Mouse (Mus musculus): ENCODE measurements around the gene Myo5c.
A peak's percentile ranks its signal among the peaks of the same experiment; 100 is the strongest.

Gene Myo5c

GRCm38 (mm10) chr9:75275051-75275450 lies 43.2 kb downstream of the Myo5c start:
- DNase-seq (ENCODE audit: low read depth, low spot score) = no peak

GRCm38 (mm10) chr9:75280814-75281213 lies 49.0 kb downstream of the Myo5c start:
- peak; percentile 45 for DNase-seq (ENCODE audit: low read depth, low spot score)

- DNase-seq (ENCODE audit: low read depth, low spot score) = no peak
These were observed 50.4 kb downstream of the Myo5c start for GRCm38 (mm10) chr9:75282179-75282578.

- DNase-seq (ENCODE audit: low read depth, low spot score) = peak; percentile 50
These were observed 51.0 kb downstream of the Myo5c start for GRCm38 (mm10) chr9:75282830-75283229.

- DNase-seq (ENCODE audit: low read depth, low spot score) = no peak
These were observed 51.8 kb downstream of the Myo5c start for GRCm38 (mm10) chr9:75283636-75284035.

GRCm38 (mm10) chr9:75285363-75285762 lies 53.5 kb downstream of the Myo5c start:
- no peak for DNase-seq (ENCODE audit: low read depth, low spot score)

- no peak for DNase-seq (ENCODE audit: low read depth, low spot score)
These were observed 55.8 kb downstream of the Myo5c start for GRCm38 (mm10) chr9:75287636-75288035.

GRCm38 (mm10) chr9:75289545-75289944 lies 57.7 kb downstream of the Myo5c start:
- no peak for DNase-seq (ENCODE audit: low read depth, low spot score)

GRCm38 (mm10) chr9:75299342-75299741 lies 67.5 kb downstream of the Myo5c start:
- peak; percentile 55 for DNase-seq (ENCODE audit: low read depth, low spot score)

- DNase-seq (ENCODE audit: low read depth, low spot score) = no peak
These were observed 71.2 kb downstream of the Myo5c start for GRCm38 (mm10) chr9:75303033-75303432.

GRCm38 (mm10) chr9:75303701-75304261 lies 72.0 kb downstream of the Myo5c start:
- no peak for DNase-seq (ENCODE audit: low read depth, low spot score)

- DNase-seq (ENCODE audit: low read depth, low spot score) = no peak
These were observed 72.5 kb downstream of the Myo5c start for GRCm38 (mm10) chr9:75304286-75304685.

- no peak for DNase-seq (ENCODE audit: low read depth, low spot score)
These were observed 74.5 kb downstream of the Myo5c start, which contains the start of gene Gnb5 for GRCm38 (mm10) chr9:75306126-75306898. TSS of gene Gnb5 (plus strand) at chr9:75306288.

- DNase-seq (ENCODE audit: low read depth, low spot score) = no peak
These were observed 75.2 kb downstream of the Myo5c start for GRCm38 (mm10) chr9:75307015-75307414.

GRCm38 (mm10) chr9:75308621-75309020 lies 76.8 kb downstream of the Myo5c start:
- no peak for DNase-seq (ENCODE audit: low read depth, low spot score)

- peak; percentile 66 for DNase-seq (ENCODE audit: low read depth, low spot score)
These were observed 80.2 kb downstream of the Myo5c start for GRCm38 (mm10) chr9:75312008-75312407.

GRCm38 (mm10) chr9:75313138-75313831 lies 81.5 kb downstream of the Myo5c start:
- DNase-seq (ENCODE audit: low read depth, low spot score) = peak; percentile 34

- DNase-seq (ENCODE audit: low read depth, low spot score) = peak; percentile 84
These were observed 82.2 kb downstream of the Myo5c start for GRCm38 (mm10) chr9:75313832-75314516.

- DNase-seq (ENCODE audit: low read depth, low spot score) = no peak
These were observed 82.8 kb downstream of the Myo5c start for GRCm38 (mm10) chr9:75314517-75315105.

- no peak for DNase-seq (ENCODE audit: low read depth, low spot score)
These were observed 83.4 kb downstream of the Myo5c start for GRCm38 (mm10) chr9:75315238-75315637.

- DNase-seq (ENCODE audit: low read depth, low spot score) = no peak
These were observed 85.0 kb downstream of the Myo5c start for GRCm38 (mm10) chr9:75316771-75317170.

GRCm38 (mm10) chr9:75318196-75318595 lies 86.4 kb downstream of the Myo5c start:
- DNase-seq (ENCODE audit: low read depth, low spot score) = no peak

All from CD4-positive helper T cell, adult 2 months (primary cell).